Comparison of ENCODE assay signal across 8 mouse cellular contexts in the genomic region with DNA sequence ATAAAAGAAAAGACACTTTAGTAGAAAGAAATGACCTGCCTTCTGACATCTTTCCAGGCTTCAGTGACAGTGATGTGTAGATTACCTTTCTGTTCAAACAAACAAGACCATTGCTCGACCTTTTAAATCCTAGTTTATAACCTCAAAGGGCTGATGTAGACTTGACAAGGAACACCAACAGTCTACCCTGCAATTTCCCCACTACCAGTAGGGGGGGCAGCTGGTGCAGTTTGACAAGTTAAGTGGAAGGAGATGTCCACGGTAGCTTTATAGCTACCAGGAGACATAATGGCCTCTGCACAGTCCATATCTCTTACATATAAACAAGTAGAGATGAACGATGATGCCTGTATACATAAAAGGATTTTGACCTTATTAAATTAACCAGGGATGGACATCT.
DNase-seq lines count a peak whose midpoint lies in the region; ATAC-seq lines count a peak whose summit lies in the region.

No protein-coding gene starts in this region.

- intact Hi-C loops in heart, postnatal 36 days (cut with DNase I) = loop anchor here (1.0 to 10.0 kb wide), 4 partner anchors 564 to 1336 kb away; no protein-coding TSS in a partner anchor
- intact Hi-C loops in left cerebral cortex, postnatal 25 days (cut with DNase I) = loop anchor here (5.0 kb wide), 1 partner anchor 1338 kb away; no protein-coding TSS in a partner anchor

- no peak for ATAC-seq in activated CD4-positive, CD25-positive, alpha-beta regulatory T cell, adult 4 months

- DNase-seq in right cerebral cortex, adult 18-20 months = peak; percentile 61
- DNase-seq in right cerebral cortex, postnatal 25 days = no peak
- peak; percentile 72 for DNase-seq in adrenal gland, postnatal 14 days
- peak; percentile 48 for DNase-seq in embryo, embryonic 11.5 days (ENCODE audit: low read depth, low spot score)
- peak; percentile 66 to 78 for DNase-seq in heart, postnatal 36 days
- peak; percentile 24 to 66 for DNase-seq in left cerebral cortex, postnatal 25 days (ENCODE audit: low spot score in 2 of 2)
- DNase-seq in right cerebral cortex, postnatal 14 days = peak; percentile 45
